24 mouse cellular contexts compared by ENCODE assay signal in the genomic region with DNA sequence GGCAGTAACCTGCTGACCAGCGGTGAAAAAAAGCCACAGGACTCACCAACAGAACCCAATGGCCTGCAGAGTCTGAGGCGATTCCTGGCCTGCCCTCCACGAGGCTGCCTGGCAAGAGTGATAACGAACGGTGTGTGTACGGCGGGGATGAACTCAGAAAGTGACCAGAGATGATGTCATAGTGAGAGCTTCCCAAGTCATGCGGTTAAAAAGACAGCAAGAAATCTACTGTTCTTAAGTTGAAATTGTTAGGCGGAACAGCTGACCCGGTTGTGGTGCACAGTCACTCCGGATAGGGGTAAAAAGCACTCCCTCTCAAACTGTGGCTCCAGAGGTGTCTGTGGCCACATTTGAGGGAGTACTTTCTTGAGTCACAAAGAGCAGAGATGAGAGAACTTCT. TPM values are rescaled to one million over a fixed set of nuclear protein-coding genes. Genes with fewer than 3 reads are reported as not detected.
"Had no signal": no experiment of that assay in that cellular context is flagged by ENCODE, and none has a peak within 500 bp of the region (broad histone marks: within the 10 kb centered on the region; RNA-seq: fewer than 3 reads in every experiment).

No protein-coding gene starts in this region.

- H3K4me1 ChIP-seq: liver, embryonic 13.5 days; midbrain, embryonic 12.5 days; midbrain, embryonic 15.5 days; neural tube, embryonic 13.5 days had no signal

- H3K27ac ChIP-seq: left cerebral cortex, adult 2 months; liver, embryonic 13.5 days; midbrain, embryonic 12.5 days; midbrain, embryonic 15.5 days; neural tube, embryonic 13.5 days had no signal

- DNase-seq: kidney, adult 18-20 months; kidney, adult 9 months; kidney, postnatal 14 days; kidney, postnatal 4 days; liver, embryonic 13.5 days; lung, adult 2 months; lung, postnatal 14 days; lung, postnatal 4 days; right cerebral cortex, adult 18-20 months; right cerebral cortex, postnatal 14 days; right cerebral cortex, postnatal 4 days; thymus, postnatal 25 days had no signal

- ATAC-seq: midbrain, embryonic 15.5 days had no signal

- H3K9ac ChIP-seq: liver, embryonic 13.5 days; midbrain, embryonic 12.5 days; midbrain, embryonic 15.5 days; neural tube, embryonic 13.5 days had no signal

- H3K4me3 ChIP-seq: left cerebral cortex, adult 2 months; liver, embryonic 13.5 days; midbrain, embryonic 12.5 days; midbrain, embryonic 15.5 days; myocyte; neural tube, embryonic 13.5 days had no signal

- H3K36me3 ChIP-seq: liver, embryonic 13.5 days; midbrain, embryonic 12.5 days; midbrain, embryonic 15.5 days; neural tube, embryonic 13.5 days had no signal

- H3K27me3 ChIP-seq: liver, embryonic 13.5 days; midbrain, embryonic 12.5 days; midbrain, embryonic 15.5 days; neural tube, embryonic 13.5 days had no signal

- H3K4me2 ChIP-seq: liver, embryonic 13.5 days; midbrain, embryonic 12.5 days; midbrain, embryonic 15.5 days; neural tube, embryonic 13.5 days had no signal

- H3K9me3 ChIP-seq: midbrain, embryonic 15.5 days; neural tube, embryonic 13.5 days had no signal

RNA-seq across cellular contexts. Expression of gene Slc9b2, which starts 10.8 kb away (rescaled TPM):
- total RNA-seq: monocyte, adult 5-6 weeks had no signal
- polyA plus RNA-seq: liver, adult 2 months had no signal

RNA-seq across cellular contexts. Expression of gene Slc9b1, which starts 29.5 kb away (rescaled TPM):
- total RNA-seq: megakaryocyte progenitor cell, adult 5-6 weeks; megakaryocyte-erythroid progenitor cell, adult 5-6 weeks; neutrophil, adult 5-6 weeks had no signal
- polyA plus RNA-seq: liver, adult 2 months; liver, embryonic 13.5 days; liver, embryonic 16.5 days; midbrain, embryonic 15.5 days; myocyte; neural tube, embryonic 13.5 days; stomach, embryonic 14.5 days had no signal

RNA-seq across cellular contexts. Expression of gene Bdh2, which starts 37.3 kb away (rescaled TPM):
- total RNA-seq: megakaryocyte-erythroid progenitor cell, adult 5-6 weeks; monocyte, adult 5-6 weeks; neutrophil, adult 5-6 weeks had no signal
